Mouse (Mus musculus) urinary bladder, postnatal 4 days (tissue): ENCODE data around the gene Pard6b.
"Not testable (repeated sequence)": the region's sequence is repeated elsewhere in the genome, so short reads cannot be mapped to it uniquely, and the experiment has no call there.

Experiments used
- DNase-seq, 2 experiments: peaks; one replicate each; pipeline ENCODE4 v3.0.0; 2021 to 2022; ENCODE audit warnings: low spot score in 2 of 2

Gene Pard6b

DNA sequence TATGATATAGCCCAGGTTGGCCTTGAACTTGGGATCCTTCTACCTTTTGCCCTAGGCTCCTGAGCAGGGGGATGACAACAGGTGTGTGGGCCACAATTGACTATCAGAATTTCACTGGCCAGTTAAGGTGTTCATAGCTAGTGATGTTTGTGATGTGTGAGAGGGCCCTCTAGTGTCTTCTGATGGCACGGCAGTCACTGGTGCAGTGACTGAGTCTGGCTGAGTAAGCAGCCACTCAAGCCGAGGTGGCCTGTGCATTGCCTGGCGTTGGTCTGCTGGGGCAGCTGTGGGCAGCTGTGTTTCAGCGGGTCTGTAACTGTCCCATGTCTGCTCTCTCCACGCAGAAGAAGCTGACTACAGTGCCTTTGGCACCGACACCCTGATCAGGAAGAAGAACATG, 17.2 kb downstream of the Pard6b start:
- DNase-seq: peak; percentile 48 to 65

- no peak for DNase-seq
Observed at GRCm38 (mm10) chr2:168100008-168100407, 19.2 kb downstream of the Pard6b start.

DNA sequence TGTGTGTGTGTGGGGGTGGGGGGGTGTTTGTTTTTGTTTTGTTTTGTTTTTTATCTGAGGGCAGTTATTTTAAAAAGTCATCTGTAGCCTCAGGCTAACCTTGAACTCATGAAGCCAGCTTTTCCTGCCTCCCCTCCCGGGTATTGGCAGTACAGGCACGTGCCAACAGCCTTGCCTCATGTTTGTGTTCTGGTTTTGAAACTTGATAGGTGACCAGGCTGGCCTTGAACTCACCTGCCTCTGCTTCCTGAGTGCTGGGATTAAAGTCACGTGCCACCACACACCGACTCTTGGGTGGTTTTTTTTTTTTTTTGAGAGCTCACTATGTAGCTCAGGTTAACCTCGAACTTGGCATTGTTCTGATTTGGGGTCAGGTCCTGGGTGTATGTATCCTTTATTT, 21.0 kb downstream of the Pard6b start:
- no peak for DNase-seq

GRCm38 (mm10) chr2:168103341-168103740, 22.5 kb downstream of the Pard6b start:
- DNase-seq: no peak

DNA sequence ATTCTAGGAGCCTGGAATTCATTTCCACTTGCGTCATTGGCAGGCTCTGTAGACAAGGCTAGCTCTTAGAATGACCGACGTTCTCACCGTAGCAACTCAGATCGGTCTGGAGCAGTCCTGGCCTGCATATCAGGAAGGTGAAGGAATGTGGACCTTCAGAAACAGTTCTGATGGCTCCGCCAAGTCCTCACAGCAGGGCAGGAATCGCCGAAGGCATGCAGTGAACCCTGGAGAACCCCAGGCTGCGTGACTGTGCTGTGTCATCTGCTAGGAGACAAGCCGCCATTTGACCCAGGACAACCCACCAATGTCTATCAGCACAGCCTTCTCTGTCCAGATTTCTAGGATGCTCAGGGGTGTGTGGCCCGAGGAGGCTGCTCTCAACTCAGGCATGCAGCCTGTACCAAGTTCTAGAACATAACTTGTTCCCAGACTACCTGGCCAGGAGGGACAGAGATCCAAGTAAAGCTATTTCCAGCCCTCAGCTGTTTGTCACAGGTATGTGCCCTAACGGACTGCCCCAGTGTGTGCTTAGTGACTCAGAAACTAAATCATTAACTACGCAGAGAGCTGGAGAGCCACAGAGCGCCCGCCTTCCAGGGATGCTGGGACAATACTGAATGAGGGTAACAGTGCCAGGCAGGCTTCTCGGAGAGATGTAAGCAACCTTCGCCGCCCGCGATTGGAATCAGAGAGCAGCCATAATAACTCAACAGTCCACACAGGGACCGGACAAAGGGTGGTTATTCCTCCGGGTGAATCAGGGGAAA, 23.8 kb downstream of the Pard6b start:
- DNase-seq: no peak

- DNase-seq: no peak
Observed at GRCm38 (mm10) chr2:168105271-168105670, 24.5 kb downstream of the Pard6b start.

DNA sequence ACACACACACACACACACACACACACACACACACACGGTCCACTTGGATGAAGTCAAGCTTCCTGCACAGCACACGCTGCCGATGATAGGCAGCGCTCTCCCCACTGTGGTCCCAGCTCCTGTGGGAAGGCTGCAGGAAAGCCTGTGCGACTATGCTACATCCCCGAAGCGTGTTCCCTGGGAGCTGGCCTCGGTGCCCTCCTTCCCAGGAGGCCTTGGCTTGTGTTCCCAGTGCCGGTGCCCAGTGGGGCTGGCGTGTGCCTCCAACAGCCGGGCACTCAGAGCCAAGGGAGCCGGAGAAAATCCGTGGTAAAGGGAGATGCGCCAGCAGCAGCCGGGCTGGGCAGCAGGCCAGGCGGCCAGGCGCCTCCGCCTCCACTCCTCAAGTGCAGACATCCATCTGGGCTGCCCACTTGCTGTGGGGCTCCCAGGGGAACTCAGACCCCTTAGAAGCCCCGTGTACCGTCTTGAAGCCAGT, 25.9 kb downstream of the Pard6b start:
- peak in 1 of 2 experiments; percentile 49 for DNase-seq

- no peak for DNase-seq
Observed at GRCm38 (mm10) chr2:168107356-168107755, 26.6 kb downstream of the Pard6b start.

GRCm38 (mm10) chr2:168107901-168108300, 27.1 kb downstream of the Pard6b start:
- not testable (repeated sequence) for DNase-seq

GRCm38 (mm10) chr2:168111902-168112301, 31.1 kb downstream of the Pard6b start:
- DNase-seq: peak; percentile 58 to 79

DNA sequence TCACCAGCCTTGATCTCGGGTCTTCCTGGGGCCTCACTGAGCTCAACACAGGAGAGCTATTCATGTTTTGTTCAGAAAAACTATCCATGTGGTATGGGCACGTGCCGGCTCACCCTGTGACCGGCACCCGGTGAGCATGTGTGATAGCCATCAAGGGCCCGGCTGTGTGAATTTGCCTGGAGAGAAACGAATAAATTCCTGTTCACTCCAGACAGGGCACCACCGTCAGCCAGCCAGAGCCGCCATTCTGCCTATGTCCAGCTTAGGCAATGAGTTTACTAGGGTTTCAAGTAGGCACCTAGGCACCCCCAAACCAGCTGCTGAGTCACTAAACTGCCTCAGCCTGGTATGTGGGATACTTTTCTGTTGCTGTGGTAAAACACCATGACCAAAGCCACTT, 32.5 kb downstream of the Pard6b start:
- no peak for DNase-seq

DNA sequence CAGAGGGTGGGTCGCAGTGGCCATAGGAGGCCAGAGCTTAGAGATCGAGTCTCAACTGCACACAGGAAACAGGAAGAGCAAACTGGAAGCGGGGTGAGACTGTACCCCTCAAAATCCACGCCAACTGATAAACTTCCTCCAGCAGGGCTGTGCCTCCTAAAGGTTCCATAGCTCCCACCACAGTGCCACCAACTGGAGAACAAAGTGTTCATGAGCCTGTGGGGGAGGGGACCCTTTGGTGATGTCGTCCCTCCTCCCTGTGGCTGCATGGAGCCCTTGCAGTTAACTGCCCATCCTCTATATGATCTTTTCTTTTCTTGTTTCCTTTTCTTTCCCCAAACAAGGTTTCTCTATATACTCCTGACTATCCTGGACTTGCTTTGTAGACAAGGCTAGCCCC, 32.9 kb downstream of the Pard6b start:
- no peak for DNase-seq

DNA sequence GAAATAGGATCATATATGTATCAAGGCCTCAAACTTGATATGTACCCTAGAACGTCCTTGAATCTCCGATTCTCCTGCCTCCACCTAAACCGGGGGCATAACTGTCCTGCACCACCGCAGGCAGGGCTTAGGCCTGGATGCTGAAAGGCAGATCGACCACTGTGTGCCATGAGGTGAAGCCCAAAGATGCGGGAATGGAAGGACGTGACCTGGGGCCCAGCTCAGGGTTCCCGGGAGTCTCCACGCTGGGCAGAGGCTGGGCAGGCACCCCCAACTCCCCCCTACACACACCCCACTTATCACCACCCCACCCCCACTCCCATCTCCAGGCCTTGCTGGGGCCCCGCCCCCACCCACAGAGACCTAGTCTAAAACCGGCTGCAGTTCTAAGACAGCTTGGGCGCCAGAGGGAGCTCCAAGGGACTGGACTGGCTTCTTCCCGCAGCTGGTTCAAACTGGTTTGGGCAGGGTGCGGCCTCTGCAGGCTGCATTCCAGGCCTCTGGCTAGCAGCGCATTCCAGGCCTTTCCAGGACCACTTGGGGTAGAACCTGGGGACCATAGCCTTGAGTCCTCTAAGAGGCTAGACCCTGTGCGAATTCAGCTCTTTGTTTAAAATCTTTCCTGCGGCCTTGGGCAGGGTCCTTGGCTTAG, 34.0 kb downstream of the Pard6b start:
- peak; percentile 84 to 87 for DNase-seq

GRCm38 (mm10) chr2:168115826-168116225, 35.0 kb downstream of the Pard6b start:
- no peak for DNase-seq

GRCm38 (mm10) chr2:168117147-168117546, 36.3 kb downstream of the Pard6b start:
- peak in 1 of 2 experiments; percentile 60 for DNase-seq

GRCm38 (mm10) chr2:168117553-168117952, 36.7 kb downstream of the Pard6b start:
- no peak for DNase-seq

DNA sequence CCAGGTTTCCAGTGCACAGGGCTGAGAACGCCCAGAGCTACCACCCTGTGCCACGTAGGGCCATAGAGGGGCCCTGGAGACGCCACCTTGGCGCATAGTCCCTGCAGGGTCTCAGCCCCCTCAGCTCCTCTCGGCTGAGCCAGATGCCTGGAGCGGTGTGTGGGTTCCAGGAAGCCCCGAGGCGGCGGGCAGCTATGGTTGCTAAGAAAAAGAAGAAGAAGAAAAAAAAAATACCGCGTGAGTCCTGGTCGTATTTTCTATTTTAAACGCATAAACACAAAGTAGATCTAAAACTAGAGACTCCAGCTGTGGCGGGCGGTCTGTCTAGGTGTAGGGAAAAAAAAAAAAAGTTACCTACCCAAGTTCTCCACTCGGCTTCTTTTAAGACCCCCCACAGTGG, 37.2 kb downstream of the Pard6b start:
- DNase-seq: no peak

GRCm38 (mm10) chr2:168118456-168118855, 37.7 kb downstream of the Pard6b start:
- no peak for DNase-seq

DNA sequence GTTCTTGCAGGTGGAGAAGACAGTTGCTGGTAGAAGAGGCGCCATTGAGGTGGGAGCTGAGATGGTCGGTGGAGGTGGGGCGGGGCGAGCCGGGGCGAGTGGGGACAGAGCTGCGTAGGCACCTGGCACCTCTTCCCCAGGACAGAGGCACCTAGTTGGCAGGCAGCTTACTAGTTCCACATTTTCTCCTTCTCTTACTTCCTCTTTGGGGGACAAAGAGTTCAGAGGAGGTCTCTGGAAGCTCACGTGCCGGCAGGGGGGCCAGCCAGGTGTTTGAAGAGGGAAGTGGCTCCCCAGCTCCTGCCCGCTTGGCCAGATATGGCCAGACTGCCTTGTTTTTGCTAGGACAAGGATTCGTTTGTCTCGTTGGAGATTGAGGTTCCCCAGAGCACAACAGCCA, 38.3 kb downstream of the Pard6b start:
- no peak for DNase-seq

GRCm38 (mm10) chr2:168120906-168121305, 40.1 kb downstream of the Pard6b start:
- no peak for DNase-seq

GRCm38 (mm10) chr2:168123652-168124051, 42.8 kb downstream of the Pard6b start:
- no peak for DNase-seq

GRCm38 (mm10) chr2:168125288-168126089, 44.7 kb downstream of the Pard6b start:
- DNase-seq: no peak
